Comparison of ENCODE assay signal across 12 mouse cellular contexts in genomic region chr5:3303876-3304275, GRCm38 (mm10).
"Had no signal": no experiment of that assay in that cellular context is flagged by ENCODE, and none has a peak within 500 bp of the region (broad histone marks: within the 10 kb centered on the region; RNA-seq: fewer than 3 reads in every experiment).

No protein-coding gene starts in this region.

- DNase-seq: retina, postnatal 1 day; right cerebral cortex, adult 18-20 months; right cerebral cortex, postnatal 14 days; right cerebral cortex, postnatal 25 days; right cerebral cortex, postnatal 4 days; spleen, adult 18-20 months; thymus, adult 18-20 months; thymus, adult 2 months; thymus, postnatal 14 days; thymus, postnatal 25 days; thymus, postnatal 36 days; thymus, postnatal 4 days had no signal
